Mouse (Mus musculus) intestine, postnatal 0 days (tissue): Measurements from ENCODE around the gene Serpinb5. TPM values are rescaled to one million over a fixed set of nuclear protein-coding genes. Genes with fewer than 3 reads are reported as not detected.
A peak's percentile ranks its signal among the peaks of the same experiment; 100 is the strongest.

Experiments used
- ATAC-seq: fragments of 200-750 bp; cut with Nextera tagmentation; 2 replicates; pipeline ENCODE4 v1.8.0; 2017; ENCODE audit warnings: mild to moderate bottlenecking, moderate TSS enrichment, moderate library complexity
- H3K27ac ChIP-seq: fragments of 300-500 bp; sonication (generic); 2 replicates; pipeline ENCODE4 v1.5.1; 2014; ENCODE audit warnings: mild to moderate bottlenecking, low read depth, low read length, moderate library complexity
- H3K27me3 ChIP-seq: fragments of 300-500 bp; sonication (generic); replicated peaks from 2 replicates; pipeline ENCODE4 v1.6.1; 2014; ENCODE audit warnings: low read length, mixed read lengths; ENCODE audit not compliant: control insufficient read depth, insufficient read depth
- H3K36me3 ChIP-seq: fragments of 300-500 bp; sonication (generic); 2 replicates; pipeline ENCODE4 v1.6.1; 2014; ENCODE audit warnings: mild to moderate bottlenecking, moderate library complexity; ENCODE audit not compliant: control insufficient read depth, insufficient read depth
- H3K4me1 ChIP-seq: fragments of 300-500 bp; sonication (generic); replicated peaks from 2 replicates; pipeline ENCODE4 v1.6.1; 2014; ENCODE audit warnings: antibody characterized with exemption, low read length, mixed read lengths; ENCODE audit not compliant: control insufficient read depth, insufficient read depth
- H3K4me2 ChIP-seq: fragments of 300-500 bp; sonication (generic); replicated peaks from 2 replicates; pipeline ENCODE4 v1.6.1; 2014; ENCODE audit warnings: low read depth, mild to moderate bottlenecking, moderate library complexity
- H3K4me3 ChIP-seq: fragments of 300-500 bp; sonication (generic); 2 replicates; pipeline ENCODE4 v1.5.1; 2014; ENCODE audit warnings: low read depth, low read length
- H3K9ac ChIP-seq: fragments of 300-500 bp; sonication (generic); 2 replicates; pipeline ENCODE4 v1.6.1; 2014; ENCODE audit warnings: mild to moderate bottlenecking, low read depth, low read length
- H3K9me3 ChIP-seq: fragments of 300-500 bp; sonication (generic); 2 replicates; pipeline ENCODE4 v1.6.1; 2016; ENCODE audit warnings: mixed run types; ENCODE audit not compliant: control insufficient read depth
- CTCF ChIP-seq: sonication (generic); IDR thresholded peaks from 2 replicates; pipeline ENCODE4 v1.5.1; 2016; ENCODE audit warnings: low read depth, mild to moderate bottlenecking, control low read depth, antibody characterized with exemption, moderate library complexity
- WGBS: fragments of 180-500 bp; shearing (Covaris S2); extraction: QIAGEN DNeasy Blood & Tissue Kit; methylation state at CpG from one replicate; pipeline ENCODE4 v1.1.7; 2014; 5-methylcytosine and 5-hydroxymethylcytosine counted together
- polyA plus RNA-seq: library from polyadenylated mRNA; unstranded; fragments of >200 nt; fragmentation: Nextera tagmentation; extraction: Ambion mirVana; gene quantifications from 2 replicates; pipeline ENCODE4 v1.2.1, GENCODE M21; 2015

Serpinb5 gene
- polyA plus RNA-seq, 1 experiment from 2014 or later, result 0.38 TPM

DNA sequence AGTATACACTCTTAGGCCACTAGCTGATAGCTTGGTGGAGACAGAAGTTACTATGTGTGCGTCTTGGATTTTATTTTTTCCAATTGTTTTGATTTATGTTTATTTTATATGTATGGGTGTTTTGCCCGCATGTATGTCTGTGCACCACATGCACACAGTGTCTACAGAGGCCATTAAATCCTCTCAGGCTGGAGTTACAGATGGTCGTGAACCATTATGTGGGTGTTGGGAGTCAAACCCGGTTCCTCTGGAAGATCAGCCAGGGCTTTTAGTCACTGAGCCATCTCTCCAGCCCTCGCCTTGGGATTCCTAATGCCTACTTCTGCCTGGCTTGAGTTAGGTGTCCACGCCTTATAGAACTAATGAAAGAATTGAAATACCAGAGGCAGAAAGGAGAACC is 4.6 kb downstream of the Serpinb5 start:
- 87% methylated on average over 6 of the region's 6 CpGs for WGBS
- no peaks in the 10 kb centered on the region for H3K4me1 ChIP-seq
- no peak overlapping the region for H3K4me3 ChIP-seq
- no peaks in the 10 kb centered on the region for H3K27me3 ChIP-seq
- no peaks in the 10 kb centered on the region for H3K9me3 ChIP-seq
- no peak overlapping the region for H3K4me2 ChIP-seq
- TF ChIP-seq CTCF, result no peak
- H3K9ac ChIP-seq, result no peak overlapping the region
- no peaks in the 10 kb centered on the region for H3K36me3 ChIP-seq
- no peak for ATAC-seq
- no peak overlapping the region for H3K27ac ChIP-seq

DNA sequence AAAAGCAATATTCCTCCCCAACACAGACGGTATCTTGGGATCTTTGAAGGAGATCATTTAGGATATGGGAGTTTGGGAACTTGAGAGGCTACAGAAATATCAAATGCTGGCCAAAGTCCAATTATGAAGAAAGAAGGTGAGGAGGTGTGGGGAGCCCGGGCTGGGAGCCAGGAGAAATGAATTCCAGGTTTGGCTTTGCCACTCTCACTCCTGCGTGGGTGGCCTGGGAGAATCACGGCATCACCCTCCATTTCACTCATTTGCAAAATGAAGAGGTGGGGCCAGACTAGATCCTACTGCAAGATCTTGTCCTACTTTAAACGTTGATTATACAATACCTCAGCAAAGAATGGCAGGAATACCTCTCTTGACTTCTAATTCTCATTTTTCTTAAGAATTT is 5.1 kb downstream of the Serpinb5 start:
- Histone ChIP-seq H3K4me1 (no peaks in the 10 kb centered on the region), H3K9ac (no peak overlapping the region), H3K27me3 (no peaks in the 10 kb centered on the region), H3K36me3 (no peaks in the 10 kb centered on the region), H3K4me2 (no peak overlapping the region), H3K27ac (no peak overlapping the region), H3K9me3 (no peaks in the 10 kb centered on the region), H3K4me3 (no peak overlapping the region)
- ATAC-seq, result no peak
- 66% methylated on average over 5 of the region's 5 CpGs for WGBS
- no peak for TF ChIP-seq CTCF

DNA sequence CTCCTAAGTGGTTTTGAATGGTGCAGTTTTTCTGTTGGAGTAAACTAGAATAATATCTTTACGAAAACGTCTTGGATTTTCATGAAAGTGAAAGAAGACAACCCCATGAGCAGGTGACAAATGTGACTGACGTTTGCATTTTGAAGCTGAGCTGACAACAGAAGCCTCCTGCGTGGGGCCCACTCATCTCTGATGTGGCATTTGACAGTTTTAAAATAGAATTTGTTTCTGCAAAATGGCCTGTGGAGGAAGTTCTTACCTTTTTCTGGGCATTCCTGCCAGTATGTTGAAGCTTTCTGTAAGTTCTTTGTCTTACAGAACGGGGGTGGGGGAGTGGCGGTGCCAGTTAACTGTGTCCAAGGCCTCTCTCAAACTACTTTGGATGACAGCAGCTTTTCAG is 5.8 kb downstream of the Serpinb5 start:
- Histone ChIP-seq H3K27ac (no peak overlapping the region), H3K4me3 (no peak overlapping the region), H3K36me3 (no peaks in the 10 kb centered on the region), H3K4me2 (no peak overlapping the region), H3K9ac (no peak overlapping the region), H3K27me3 (no peaks in the 10 kb centered on the region), H3K4me1 (no peaks in the 10 kb centered on the region), H3K9me3 (no peaks in the 10 kb centered on the region)
- WGBS, result 80% methylated on average over 6 of the region's 6 CpGs
- no peak for ATAC-seq
- no peak for TF ChIP-seq CTCF

DNA sequence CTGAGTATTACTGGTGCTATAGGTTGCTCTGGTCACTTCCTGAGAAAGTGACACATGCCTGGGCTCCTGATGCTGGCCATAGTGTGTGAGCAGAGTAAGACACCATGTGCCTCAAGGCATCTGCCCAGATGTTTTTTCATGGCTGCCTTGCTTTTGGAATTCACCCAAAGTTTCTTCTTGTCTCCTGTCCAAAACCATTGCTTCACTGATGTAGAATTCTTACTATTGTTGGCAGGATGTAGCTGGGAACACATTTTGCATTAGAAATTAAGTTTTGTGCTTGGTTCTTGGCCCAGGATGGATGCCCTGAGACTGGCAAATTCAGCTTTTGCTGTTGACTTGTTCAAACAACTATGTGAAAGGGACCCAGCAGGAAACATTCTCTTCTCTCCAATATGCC is 9.0 kb downstream of the Serpinb5 start:
- no peak for TF ChIP-seq CTCF
- no peaks in the 10 kb centered on the region for H3K36me3 ChIP-seq
- ATAC-seq, result no peak
- no peaks in the 10 kb centered on the region for H3K27me3 ChIP-seq
- 0 out of 2 replicates have a peak, but pooled peaks cover under 1% of the 10 kb centered on the region for H3K4me1 ChIP-seq
- H3K27ac ChIP-seq, result no peak overlapping the region
- no peak overlapping the region for H3K4me3 ChIP-seq
- no peak overlapping the region for H3K4me2 ChIP-seq
- no peak overlapping the region for H3K9ac ChIP-seq
- H3K9me3 ChIP-seq, result no peaks in the 10 kb centered on the region

DNA sequence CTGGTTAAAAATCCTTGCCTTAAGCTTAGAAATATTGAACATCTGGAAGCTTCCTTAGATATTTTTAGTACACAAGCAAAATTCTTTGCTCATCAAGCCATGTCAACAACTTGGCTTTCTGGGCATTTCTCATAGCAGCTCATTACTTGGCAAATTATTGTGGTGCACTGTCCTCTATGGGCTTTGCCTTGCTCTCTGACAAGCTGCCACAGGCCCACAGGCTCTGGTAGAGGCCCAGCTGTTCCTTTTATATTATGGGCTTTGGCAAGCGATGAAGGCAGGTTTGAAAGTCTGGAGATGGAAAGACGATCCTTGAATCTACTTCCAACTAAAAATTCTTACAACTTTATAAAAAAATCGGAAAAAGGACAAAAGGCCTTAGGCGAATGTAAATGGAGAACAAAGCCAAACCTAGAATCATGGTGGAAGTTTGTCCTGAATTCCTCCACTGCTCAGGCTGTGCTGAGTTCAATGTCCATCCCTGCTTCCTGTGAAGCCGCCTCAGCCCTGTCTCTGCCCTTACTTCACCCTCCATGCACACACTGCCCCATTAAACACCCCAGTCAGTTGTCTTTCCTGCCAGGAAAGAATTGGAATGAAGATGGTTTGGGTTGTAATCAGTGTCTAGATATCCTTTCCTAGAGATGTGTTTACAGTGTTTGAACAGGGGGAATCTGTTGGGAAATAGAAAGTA is 14.4 kb downstream of the Serpinb5 start:
- no peak overlapping the region for H3K4me3 ChIP-seq
- peaks cover 3% of the 10 kb centered on the region; the same call in 1 of the 2 replicates for H3K4me1 ChIP-seq
- peak overlapping the region; percentile 50 for H3K27ac ChIP-seq
- TF ChIP-seq CTCF, result no peak
- peak; percentile 42; the same call in 1 of the 2 replicates for ATAC-seq
- H3K27me3 ChIP-seq, result no peaks in the 10 kb centered on the region
- no peaks in the 10 kb centered on the region for H3K9me3 ChIP-seq
- H3K4me2 ChIP-seq, result no peak overlapping the region
- WGBS, result 78% methylated on average over 5 of the region's 5 CpGs
- H3K9ac ChIP-seq, result no peak overlapping the region
- no peaks in the 10 kb centered on the region for H3K36me3 ChIP-seq

DNA sequence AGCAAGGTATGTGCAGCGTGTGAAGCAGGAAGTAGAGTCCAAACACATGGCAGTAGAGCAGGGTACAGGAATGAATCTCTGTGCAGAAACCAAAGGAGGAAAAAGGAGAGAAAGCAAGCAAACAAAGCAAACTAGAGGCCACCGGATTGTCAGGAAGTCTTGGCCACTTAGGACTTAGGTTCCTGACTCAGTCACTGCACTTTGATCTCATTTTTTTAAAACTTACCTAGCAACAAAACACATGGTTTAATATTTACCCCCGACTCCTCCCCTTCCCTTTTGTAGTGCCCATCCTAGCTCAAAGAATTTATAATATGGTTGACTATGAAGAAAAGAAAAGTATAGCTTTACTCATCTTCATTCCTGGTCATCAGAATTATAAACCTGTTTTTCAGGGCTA is 15.2 kb downstream of the Serpinb5 start:
- 50% methylated on average over 3 of the region's 3 CpGs for WGBS
- no peaks in the 10 kb centered on the region for H3K36me3 ChIP-seq
- H3K27ac ChIP-seq, result peak overlapping the region; percentile 50; the same call in 1 of the 2 replicates
- H3K27me3 ChIP-seq, result no peaks in the 10 kb centered on the region
- H3K4me2 ChIP-seq, result no peak overlapping the region
- H3K9me3 ChIP-seq, result no peaks in the 10 kb centered on the region
- H3K9ac ChIP-seq, result no peak overlapping the region
- H3K4me3 ChIP-seq, result no peak overlapping the region
- no peak for TF ChIP-seq CTCF
- peaks cover 3% of the 10 kb centered on the region; the same call in 1 of the 2 replicates for H3K4me1 ChIP-seq
- peak; percentile 93 for ATAC-seq
